Mouse (Mus musculus) 416B (cell line): ENCODE data around the gene Gm20736.
"Not testable (repeated sequence)": the region's sequence is repeated elsewhere in the genome, so short reads cannot be mapped to it uniquely, and the experiment has no call there.

Experiments
- DNase-seq: peaks from one replicate; pipeline ENCODE4 v3.0.0; 2011; ENCODE audit warnings: low read depth

Gene Gm20736

GRCm38 (mm10) chrY:65377390-65377789 is at the start of gene Gm20736:
Gm20736 (plus strand) TSS chrY:65377690.
- not testable (repeated sequence) for DNase-seq
